ENCODE assay signal across 8 mouse cellular contexts in the genomic region with DNA sequence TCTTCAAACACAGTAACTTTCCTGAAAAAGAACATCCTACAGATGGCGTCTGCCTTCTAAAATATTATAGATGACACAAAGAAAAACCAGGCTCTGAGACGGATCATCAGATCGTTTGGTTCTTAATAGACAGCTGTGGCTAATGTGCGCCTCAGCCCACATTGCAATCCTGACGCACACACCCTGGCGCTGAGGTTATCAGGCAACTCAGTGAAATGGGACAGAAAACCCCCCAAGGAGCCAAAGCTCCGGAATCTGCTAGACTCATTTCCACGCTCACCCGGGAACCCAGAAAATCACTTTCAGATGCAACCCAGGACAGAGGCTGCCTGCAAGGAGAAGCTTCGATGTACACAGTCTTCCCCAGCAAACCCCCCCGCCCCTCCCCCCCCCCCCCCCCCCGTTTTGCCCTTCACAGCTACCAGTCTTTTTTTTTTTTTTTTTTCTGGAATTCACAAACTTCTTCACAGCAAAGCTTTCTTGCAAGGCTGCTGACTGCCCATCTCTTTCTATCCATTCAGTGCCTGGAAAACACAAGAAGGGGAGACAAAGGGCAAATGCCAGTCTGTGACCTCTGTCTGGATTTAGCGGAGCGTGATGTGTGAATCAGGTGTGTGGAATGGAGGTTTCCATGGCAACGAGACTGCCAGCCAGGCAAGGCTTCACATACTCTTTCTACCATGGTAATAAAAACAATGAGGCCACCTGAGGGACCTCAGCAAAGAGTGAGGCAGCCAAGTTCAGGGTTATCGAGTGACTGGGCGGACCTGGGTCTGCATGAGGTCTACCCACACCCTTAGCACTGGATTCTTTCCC.
DNase-seq lines count a peak whose midpoint lies in the region; ATAC-seq and TF ChIP-seq lines count a peak whose summit lies in the region.

No protein-coding gene starts in this region.

- H3K4me3 ChIP-seq in embryonic facial prominence, embryonic 15.5 days (replicated peaks) = peak overlapping the region; percentile 20; the same call in 1 of the 2 replicates
- H3K4me3 ChIP-seq in kidney, adult 2 months (ENCODE audit: insufficient read depth, low read depth, low read length) = no peak overlapping the region
- peak overlapping the region; percentile 18; the same call in 1 of the 2 replicates for H3K4me3 ChIP-seq in midbrain, postnatal 0 days (ENCODE audit: low read depth, low read length)

- no peak overlapping the region for H3K9ac ChIP-seq in embryonic facial prominence, embryonic 15.5 days
- H3K9ac ChIP-seq in midbrain, postnatal 0 days (replicated peaks; ENCODE audit: low read length, poor library complexity, severe bottlenecking) = peak overlapping the region; percentile 39; the same call in 1 of the 2 replicates

- H3K36me3 ChIP-seq in embryonic facial prominence, embryonic 15.5 days = peaks cover 4% of the 10 kb centered on the region; the same call in 1 of the 2 replicates
- H3K36me3 ChIP-seq in kidney, adult 2 months (ENCODE audit: control insufficient read depth, insufficient read depth, low read length) = no peaks in the 10 kb centered on the region
- H3K36me3 ChIP-seq in midbrain, postnatal 0 days (ENCODE audit: insufficient read depth, low read length) = no peaks in the 10 kb centered on the region

- DNase-seq in cerebellum, postnatal 14 days = peak; percentile 60 to 61
- DNase-seq in cerebellum, adult 8-10 months = no peak
- peak; percentile 33 for DNase-seq in 3134 (ENCODE audit: extremely low read depth, insufficient read length, low spot score)
- peak; percentile 96 for DNase-seq in kidney, adult 2 months
- DNase-seq in midbrain, postnatal 0 days (ENCODE audit: low spot score) = peak; percentile 87
- DNase-seq in layer of hippocampus, adult 9-10 months (ENCODE audit: low spot score) = no peak
- no peak for DNase-seq in gastrocnemius, postnatal 14 days

- no peak for TF ChIP-seq CTCF in kidney, adult 2 months (conservative IDR thresholded peaks at IDR 0.05; ENCODE audit: insufficient read depth, insufficient read length, low read depth, low read length)
- TF ChIP-seq CTCF in midbrain, postnatal 0 days (IDR thresholded peaks at IDR 0.05) = peak; percentile 64

- peak overlapping the region; percentile 34 for H3K4me2 ChIP-seq in embryonic facial prominence, embryonic 15.5 days (replicated peaks)
- peak overlapping the region; percentile 44 for H3K4me2 ChIP-seq in midbrain, postnatal 0 days (ENCODE audit: low read depth, low read length, poor library complexity, severe bottlenecking)

- H3K27ac ChIP-seq in embryonic facial prominence, embryonic 15.5 days (replicated peaks) = no peak overlapping the region
- peak overlapping the region; percentile 61 for H3K27ac ChIP-seq in kidney, adult 2 months (ENCODE audit: insufficient read depth, low read depth, low read length)
- H3K27ac ChIP-seq in midbrain, postnatal 0 days (ENCODE audit: low read depth, low read length) = peak overlapping the region; percentile 72

- no peak for TF ChIP-seq POLR2A in kidney, adult 2 months (IDR thresholded peaks at IDR 0.05; ENCODE audit: low read depth, low read length)

- no peaks in the 10 kb centered on the region for H3K27me3 ChIP-seq in embryonic facial prominence, embryonic 15.5 days
- H3K27me3 ChIP-seq in kidney, adult 2 months (replicated peaks; ENCODE audit: control insufficient read depth, insufficient read depth, low read length) = no peaks in the 10 kb centered on the region
- no peaks in the 10 kb centered on the region for H3K27me3 ChIP-seq in midbrain, postnatal 0 days (ENCODE audit: insufficient read depth, low read length)

- H3K4me1 ChIP-seq in embryonic facial prominence, embryonic 15.5 days = peaks cover 10% of the 10 kb centered on the region
- peaks cover 6% of the 10 kb centered on the region; the same call in 1 of the 2 replicates for H3K4me1 ChIP-seq in kidney, adult 2 months (ENCODE audit: control insufficient read depth, insufficient read depth, low read length)
- peaks cover 13% of the 10 kb centered on the region; the same call in 1 of the 2 replicates for H3K4me1 ChIP-seq in midbrain, postnatal 0 days (ENCODE audit: insufficient read depth, low read length)

- peak; percentile 63; the same call in 1 of the 2 replicates for ATAC-seq in embryonic facial prominence, embryonic 15.5 days (ENCODE audit: insufficient number of reproducible peaks, low FRiP score, low TSS enrichment, low read depth)
- ATAC-seq in midbrain, postnatal 0 days (ENCODE audit: low FRiP score) = peak; percentile 67

- intact Hi-C loops in gastrocnemius, postnatal 14 days (cut with DNase I; ENCODE audit: low total_unique reads) = no loop called here

- WGBS in embryonic facial prominence, embryonic 15.5 days = 22% methylated on average over 14 of the region's 17 CpGs
- 26% methylated on average over 16 of the region's 17 CpGs for WGBS in kidney, adult 2 months
- WGBS in midbrain, postnatal 0 days = 7% methylated on average over 15 of the region's 17 CpGs

- H3K9me3 ChIP-seq in embryonic facial prominence, embryonic 15.5 days (replicated peaks) = no peaks in the 10 kb centered on the region
- no peaks in the 10 kb centered on the region for H3K9me3 ChIP-seq in midbrain, postnatal 0 days (ENCODE audit: low read length)

Comparison
In these comparisons a context has a peak if more than half of its experiments do, and no peak if none do; other contexts are left out.
1. DNase-seq: peak in cerebellum, postnatal 14 days (2 of 2), 3134 (single experiment), kidney, adult 2 months (single experiment) and midbrain, postnatal 0 days (single experiment); none in cerebellum, adult 8-10 months (single experiment), layer of hippocampus, adult 9-10 months (single experiment) and gastrocnemius, postnatal 14 days (single experiment).